Mouse (Mus musculus) retina, embryonic 14.5 days (tissue): ENCODE measurements at regions not wholly inside any gene's neighbourhood (a gene's known extent, or its start where the extent isn't known, plus 50 kb on each side); places are given as distances from the start of the nearest gene placed in this dataset.
A peak's percentile ranks its signal among the peaks of the same experiment; 100 is the strongest.

Source experiments
- DNase-seq: peaks from one replicate; pipeline ENCODE4 v3.0.0-alpha.2; 2015; ENCODE audit warnings: low spot score

DNA sequence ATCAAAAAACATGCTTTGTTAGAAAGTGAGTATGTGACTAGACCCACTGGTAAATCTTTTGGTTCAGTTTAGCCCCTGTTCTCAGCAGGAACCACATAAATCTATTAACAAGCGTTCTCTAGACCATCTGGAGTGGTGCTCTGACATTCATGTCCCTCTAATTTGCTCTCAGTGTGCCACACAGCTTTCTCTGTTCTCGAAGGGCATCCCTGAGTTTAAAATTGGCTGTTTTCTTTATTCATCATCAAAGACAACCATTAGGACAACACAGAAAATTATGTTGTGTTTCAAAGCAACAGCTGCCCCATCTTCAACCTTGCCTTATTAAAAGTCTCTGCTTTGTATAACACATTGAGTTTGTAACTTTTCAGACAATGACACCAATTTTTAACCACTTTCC, 1124.1 kb downstream of the Stim2 start:
- no peak for DNase-seq

DNA sequence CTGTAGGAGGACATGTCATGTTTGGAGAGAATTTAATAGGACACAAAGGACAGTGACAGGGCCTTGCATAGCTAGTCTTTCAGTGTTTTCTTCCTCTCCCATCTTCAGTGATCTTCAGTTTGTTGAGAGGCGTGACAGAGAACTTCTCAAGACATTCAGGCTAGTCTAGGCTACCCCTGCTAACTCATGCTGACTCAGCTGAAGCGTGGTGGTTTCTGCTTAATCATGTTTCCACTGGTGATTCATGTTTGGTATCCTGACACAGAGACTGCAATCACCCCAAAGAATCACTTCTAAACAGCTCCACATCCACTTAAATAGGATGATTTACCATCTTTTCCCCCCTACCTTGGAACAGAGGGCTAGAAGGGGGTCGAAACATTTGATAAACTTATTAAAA, 1136.0 kb downstream of the Stim2 start:
- DNase-seq = no peak

DNA sequence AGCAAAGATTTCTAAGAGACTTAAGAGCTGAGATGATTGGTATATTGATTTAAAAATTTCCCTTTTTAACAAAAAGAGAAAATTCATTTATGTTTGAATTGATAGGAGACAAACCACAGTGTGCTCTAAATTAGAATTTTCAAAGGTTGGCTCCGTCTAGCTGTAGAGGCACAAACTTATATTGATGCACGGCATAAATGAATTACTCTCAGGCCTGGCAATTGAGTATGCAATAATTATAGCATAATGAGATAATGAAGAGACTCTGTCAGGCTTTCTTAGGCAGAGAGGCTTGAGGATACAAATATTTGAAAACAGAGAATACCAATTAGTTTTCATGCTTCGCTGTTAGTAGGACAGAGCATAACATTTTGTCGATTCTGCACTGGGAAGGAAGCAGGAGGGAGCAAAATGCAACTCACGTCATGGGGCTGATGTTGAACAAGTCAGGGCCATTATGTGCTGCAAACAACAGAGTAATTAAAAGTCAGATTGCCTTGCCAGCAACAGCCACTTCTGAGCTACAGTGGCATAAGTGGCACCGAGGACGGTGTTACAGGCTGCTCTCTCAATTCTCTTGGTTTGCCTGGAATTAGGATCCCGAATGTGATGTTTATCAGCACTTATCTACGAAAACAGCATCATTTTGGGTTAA, 1137.1 kb downstream of the Stim2 start:
- DNase-seq = no peak

DNA sequence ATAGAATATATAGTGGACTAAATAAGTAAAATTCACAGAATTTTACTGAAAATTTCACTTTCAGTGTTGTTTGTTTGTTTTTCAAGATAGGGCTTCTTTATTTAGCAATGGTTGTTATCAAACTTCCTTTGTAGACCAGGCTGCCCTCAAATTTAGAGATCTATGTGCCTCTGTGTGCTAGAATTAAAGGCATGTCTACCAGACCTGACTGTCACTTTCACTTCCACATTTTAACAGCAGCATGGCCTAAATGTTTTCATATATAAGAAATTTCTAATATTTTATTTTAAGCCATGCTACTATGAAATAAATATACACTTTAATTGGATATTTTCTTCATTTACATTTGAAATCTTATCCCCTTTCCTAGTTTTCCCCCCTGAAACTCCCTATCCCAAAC, 1140.5 kb downstream of the Stim2 start:
- DNase-seq = no peak

DNA sequence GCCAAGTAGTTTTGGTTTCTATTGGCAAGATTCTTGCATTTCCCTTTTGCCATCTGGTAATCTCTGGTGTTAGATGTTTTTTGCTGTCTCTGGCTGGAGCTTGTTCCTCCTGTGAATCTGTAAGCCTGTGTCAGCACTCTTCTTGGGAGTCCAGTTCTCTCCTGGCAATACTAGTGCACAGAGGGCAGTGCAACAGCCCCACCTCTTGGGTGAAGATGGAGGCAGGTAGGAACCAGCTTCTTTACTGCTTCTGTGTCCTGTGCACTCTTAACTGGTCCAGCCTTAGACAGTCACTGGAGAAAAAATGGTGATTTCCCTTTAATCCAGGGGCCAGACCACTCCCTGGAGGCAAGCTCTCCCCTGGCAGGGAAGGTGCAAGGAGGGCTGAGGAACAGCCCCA, 1149.1 kb downstream of the Stim2 start:
- no peak for DNase-seq

DNA sequence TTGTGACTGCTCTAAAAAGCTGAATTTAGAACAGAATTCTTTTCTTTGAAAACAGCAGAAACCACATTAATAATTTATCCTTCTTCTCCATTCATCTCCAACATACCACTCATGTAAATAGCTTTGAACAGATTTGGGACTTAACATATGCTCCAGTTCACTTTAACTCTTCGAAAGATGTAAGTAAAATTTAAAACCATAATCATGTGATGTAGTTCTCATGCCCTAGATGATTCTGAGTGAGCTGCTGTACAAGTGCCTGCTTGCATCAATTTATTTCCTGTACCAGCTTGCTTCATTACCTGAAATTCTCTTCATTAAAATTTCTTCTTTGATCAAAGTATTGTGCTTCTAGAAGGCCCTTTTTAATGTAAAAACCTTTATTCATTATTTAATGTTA, 1176.5 kb downstream of the Stim2 start:
- DNase-seq = peak; percentile 2
